Mouse (Mus musculus) erythroblast, embryonic 14.5 days (primary cell): ENCODE results near the gene Fam69a. TPM values are rescaled to one million over a fixed set of nuclear protein-coding genes. Genes with fewer than 3 reads are reported as not detected.

ENCODE experiments used
- H3K27me3 ChIP-seq: 2 replicates; pipeline ENCODE4 v1.6.1; 2012; ENCODE audit warnings: inconsistent platforms; ENCODE audit not compliant: control insufficient read depth
- H3K36me3 ChIP-seq: 2 replicates; pipeline ENCODE4 v1.6.1; 2012; ENCODE audit warnings: mild to moderate bottlenecking, inconsistent platforms; ENCODE audit not compliant: control insufficient read depth
- H3K4me1 ChIP-seq: 2 replicates; pipeline ENCODE4 v1.6.1; 2012; ENCODE audit warnings: inconsistent platforms; ENCODE audit not compliant: control insufficient read depth
- H3K4me3 ChIP-seq: replicated peaks from 2 replicates; pipeline ENCODE3; 2012; ENCODE audit warnings: moderate library complexity, mild to moderate bottlenecking, inconsistent platforms
- H3K9me3 ChIP-seq: 2 replicates; pipeline ENCODE4 v1.6.1; 2012; ENCODE audit warnings: low read length, inconsistent platforms, mixed read lengths; ENCODE audit not compliant: control insufficient read depth
- GATA1 ChIP-seq: IDR thresholded peaks from 2 replicates; pipeline ENCODE4 v1.6.1; 2012; ENCODE audit warnings: low read length, inconsistent platforms, mixed read lengths
- TAL1 ChIP-seq: IDR thresholded peaks from 3 replicates; pipeline ENCODE4 v1.6.1; 2012; ENCODE audit warnings: low read length, inconsistent platforms, mixed read lengths
- polyA plus RNA-seq: library from polyadenylated mRNA; stranded (reverse); fragments of >175 nt; gene quantifications from 2 replicates; pipeline ENCODE4 v1.2.3, GENCODE M21; 2012

Gene Fam69a
- polyA plus RNA-seq, 1 experiment, result 0.02 TPM

DNA sequence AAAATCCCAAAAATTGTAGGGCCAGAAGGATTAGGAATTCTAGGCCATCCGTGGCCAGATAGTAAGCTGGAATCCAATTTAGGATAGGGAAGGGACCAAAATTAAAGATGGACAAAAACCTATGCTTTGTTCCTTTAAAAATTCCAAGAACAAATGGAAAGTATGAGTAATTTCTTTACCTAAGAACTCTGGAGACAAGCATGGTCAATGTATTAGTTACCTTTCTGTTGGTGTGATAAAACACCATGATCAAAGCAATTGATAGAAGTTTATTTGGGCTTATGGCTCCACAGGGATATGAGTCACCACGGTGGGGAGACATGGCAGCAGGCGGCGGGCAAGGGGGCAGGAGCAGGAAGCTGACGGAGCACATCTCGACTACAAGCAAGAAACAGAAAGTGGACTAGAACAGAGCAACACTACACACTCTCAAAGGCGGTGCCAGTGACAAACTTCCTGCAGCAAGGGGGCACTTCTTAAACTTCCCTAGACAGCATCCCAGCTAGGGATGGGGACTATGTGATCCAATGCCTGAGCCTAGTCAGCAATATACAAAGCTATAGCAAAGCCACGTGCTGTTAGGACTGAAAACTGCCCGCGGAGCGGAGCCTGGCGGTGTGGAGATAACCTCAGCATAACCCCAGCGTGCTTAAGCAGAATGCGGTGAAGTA is 26.2 kb downstream of the Fam69a start:
- peaks cover 64% of the 10 kb centered on the region for H3K4me1 ChIP-seq

DNA sequence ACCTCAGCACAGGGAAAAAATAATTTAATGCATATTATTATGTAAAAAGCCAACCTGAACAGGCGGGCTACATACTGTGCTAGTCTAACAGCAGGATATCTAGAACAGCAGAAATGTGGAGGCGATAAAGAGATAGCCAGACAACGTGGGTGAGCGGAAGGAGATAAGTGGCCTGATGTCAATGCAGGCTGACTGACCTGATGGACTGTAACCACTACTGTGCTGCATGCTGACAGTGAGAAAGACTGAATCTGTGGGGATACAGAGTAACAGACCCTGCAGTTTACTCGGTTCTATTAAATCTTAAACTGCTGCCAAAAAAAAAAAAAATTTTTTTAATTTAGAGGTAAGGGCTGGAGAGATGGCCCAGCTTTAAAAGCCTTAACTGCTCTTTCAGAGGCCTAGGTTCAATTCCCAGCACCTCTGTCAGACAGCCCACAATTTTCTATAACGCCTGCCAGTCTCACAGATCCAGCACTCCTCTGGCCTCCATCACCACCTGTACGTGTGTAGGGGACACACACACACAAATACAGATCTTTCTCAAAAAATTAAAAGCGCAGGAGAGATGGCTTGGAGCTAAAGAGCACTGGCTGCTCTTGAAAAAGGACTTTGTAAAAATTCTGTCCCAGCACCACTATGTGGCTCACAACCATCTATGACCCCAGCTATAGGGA is 27.1 kb downstream of the Fam69a start:
- peaks cover 55% of the 10 kb centered on the region for H3K4me1 ChIP-seq
- H3K9me3 ChIP-seq, result no peaks in the 10 kb centered on the region
- peak; percentile 78 for TF ChIP-seq TAL1
- TF ChIP-seq GATA1, result peak; percentile 86
- no peaks in the 10 kb centered on the region for H3K36me3 ChIP-seq
- peak overlapping the region; percentile 21 for H3K4me3 ChIP-seq
- H3K27me3 ChIP-seq, result no peaks in the 10 kb centered on the region

More for the DNA sequence above, 26.2 kb downstream of the Fam69a start:
- peak; percentile 25; the same call in 1 of the 2 replicates for TF ChIP-seq GATA1
- TF ChIP-seq TAL1, result peak; percentile 36; the same call in 2 of the 3 replicates
- no peaks in the 10 kb centered on the region for H3K9me3 ChIP-seq
- H3K4me3 ChIP-seq, result peak overlapping the region; percentile 62
- no peaks in the 10 kb centered on the region for H3K27me3 ChIP-seq
- no peaks in the 10 kb centered on the region for H3K36me3 ChIP-seq

DNA sequence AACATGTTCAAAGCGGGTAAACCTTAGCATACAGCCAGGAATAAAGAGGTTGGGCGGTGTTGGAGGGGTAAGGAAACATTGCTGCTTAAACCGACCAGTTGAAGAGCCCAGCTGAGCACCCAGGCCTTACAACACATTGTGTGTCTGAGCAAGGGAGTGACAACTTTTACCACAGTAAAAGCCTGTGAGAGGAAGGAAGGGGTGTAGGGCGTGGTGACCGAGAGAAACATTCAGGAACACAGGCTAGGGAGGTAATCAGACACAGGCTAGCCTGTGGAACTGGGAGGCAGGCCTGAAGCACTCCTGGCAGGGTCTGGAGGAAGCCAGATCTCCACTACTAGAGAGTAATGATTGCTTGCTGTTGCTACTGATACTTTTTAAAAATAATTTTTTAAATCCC is 36.2 kb downstream of the Fam69a start:
- H3K27me3 ChIP-seq, result no peaks in the 10 kb centered on the region
- H3K36me3 ChIP-seq, result no peaks in the 10 kb centered on the region
- H3K9me3 ChIP-seq, result no peaks in the 10 kb centered on the region
- H3K4me3 ChIP-seq, result no peak overlapping the region
- TF ChIP-seq GATA1 (no peak), TAL1 (no peak)
- peaks cover 17% of the 10 kb centered on the region for H3K4me1 ChIP-seq

DNA sequence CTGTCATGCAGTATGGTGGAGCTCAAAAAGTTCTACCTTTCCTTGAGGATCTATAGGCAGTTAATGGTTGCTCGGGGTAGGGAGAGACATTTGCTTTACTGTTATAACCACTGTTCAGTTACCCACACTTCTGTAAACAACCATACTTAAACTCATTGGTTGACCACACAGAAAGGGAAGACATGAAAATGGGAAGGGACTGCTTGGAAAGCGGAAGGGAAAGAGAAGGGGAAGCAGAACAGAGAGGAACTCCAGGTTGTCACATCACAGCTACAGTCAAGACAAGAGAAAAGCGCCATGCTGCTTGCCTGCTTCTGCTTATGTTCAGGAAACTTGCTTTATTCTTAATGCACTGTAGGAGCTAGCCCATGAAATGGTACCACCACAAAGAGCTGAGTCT is 37.3 kb downstream of the Fam69a start:
- H3K4me1 ChIP-seq, result peaks cover 17% of the 10 kb centered on the region
- no peak overlapping the region for H3K4me3 ChIP-seq
- H3K36me3 ChIP-seq, result no peaks in the 10 kb centered on the region
- H3K27me3 ChIP-seq, result no peaks in the 10 kb centered on the region
- no peak for TF ChIP-seq TAL1
- no peak for TF ChIP-seq GATA1
- no peaks in the 10 kb centered on the region for H3K9me3 ChIP-seq

DNA sequence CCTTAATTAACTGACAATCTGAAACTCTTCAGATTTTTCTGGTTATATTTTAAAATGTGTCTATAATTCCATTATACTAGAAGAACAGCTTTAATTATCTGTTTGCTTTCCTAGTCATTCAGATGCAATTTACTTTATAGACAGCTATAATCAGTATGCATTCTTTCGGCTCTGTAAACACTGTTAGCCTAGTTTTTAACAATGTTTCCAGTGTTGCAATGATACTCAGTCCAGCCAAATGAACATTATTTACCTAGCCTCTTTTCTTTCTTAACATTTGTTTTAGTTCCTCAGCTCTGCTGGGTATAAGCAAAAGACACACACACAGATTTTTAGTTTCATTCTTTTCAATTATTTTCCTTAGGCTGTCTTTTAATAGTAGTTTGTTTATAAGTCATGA is 38.0 kb downstream of the Fam69a start:
- no peak for TF ChIP-seq GATA1
- TF ChIP-seq TAL1, result no peak
- Histone ChIP-seq H3K36me3 (no peaks in the 10 kb centered on the region), H3K9me3 (no peaks in the 10 kb centered on the region), H3K4me1 (peaks cover 20% of the 10 kb centered on the region), H3K4me3 (no peak overlapping the region), H3K27me3 (no peaks in the 10 kb centered on the region)

DNA sequence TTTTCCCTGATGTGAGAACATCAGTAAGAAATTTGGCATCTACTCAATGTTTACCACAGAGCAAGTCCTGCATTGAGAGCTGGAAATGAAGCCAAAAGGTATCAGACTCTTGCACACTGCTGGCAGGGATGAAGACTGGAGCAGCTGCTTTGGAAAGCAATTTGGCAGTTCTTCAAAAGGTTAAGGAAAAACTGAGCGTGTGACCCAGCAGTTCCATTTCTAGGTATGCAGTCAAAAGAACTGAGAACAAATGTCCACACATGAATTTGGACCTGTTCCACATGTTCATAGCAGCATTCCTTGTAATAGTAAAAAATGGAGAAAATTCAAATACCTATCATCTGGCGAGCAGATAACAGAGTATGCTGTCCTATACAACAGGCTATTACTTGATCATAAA is 39.3 kb downstream of the Fam69a start:
- TF ChIP-seq TAL1 (no peak), GATA1 (no peak)

DNA sequence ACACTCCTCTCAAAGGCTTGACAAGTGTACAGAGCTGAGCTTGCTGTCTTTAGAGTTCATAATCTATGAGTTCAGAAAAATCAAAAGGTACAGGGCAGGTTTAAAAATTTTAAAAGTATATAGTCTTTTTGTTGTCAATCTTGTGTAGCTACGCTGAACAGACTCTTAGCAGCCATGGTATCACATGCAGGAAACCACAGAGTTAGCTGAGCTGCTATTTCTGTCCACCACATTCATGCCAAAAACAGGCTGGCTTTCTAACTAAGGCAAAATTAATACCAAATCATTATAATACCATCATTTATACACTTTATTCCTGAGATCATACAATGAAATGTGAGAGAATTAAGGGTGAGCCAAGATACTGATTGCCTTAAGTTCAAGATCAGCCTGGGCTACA is 40.4 kb downstream of the Fam69a start:
- no peaks in the 10 kb centered on the region for H3K36me3 ChIP-seq
- TF ChIP-seq TAL1, result no peak
- no peak for TF ChIP-seq GATA1
- H3K9me3 ChIP-seq, result no peaks in the 10 kb centered on the region
- H3K4me3 ChIP-seq, result no peak overlapping the region
- no peaks in the 10 kb centered on the region for H3K27me3 ChIP-seq
- H3K4me1 ChIP-seq, result peaks cover 18% of the 10 kb centered on the region

More for the DNA sequence above, 39.3 kb downstream of the Fam69a start:
- Histone ChIP-seq H3K4me3 (no peak overlapping the region), H3K36me3 (no peaks in the 10 kb centered on the region), H3K9me3 (no peaks in the 10 kb centered on the region), H3K4me1 (peaks cover 19% of the 10 kb centered on the region), H3K27me3 (no peaks in the 10 kb centered on the region)

DNA sequence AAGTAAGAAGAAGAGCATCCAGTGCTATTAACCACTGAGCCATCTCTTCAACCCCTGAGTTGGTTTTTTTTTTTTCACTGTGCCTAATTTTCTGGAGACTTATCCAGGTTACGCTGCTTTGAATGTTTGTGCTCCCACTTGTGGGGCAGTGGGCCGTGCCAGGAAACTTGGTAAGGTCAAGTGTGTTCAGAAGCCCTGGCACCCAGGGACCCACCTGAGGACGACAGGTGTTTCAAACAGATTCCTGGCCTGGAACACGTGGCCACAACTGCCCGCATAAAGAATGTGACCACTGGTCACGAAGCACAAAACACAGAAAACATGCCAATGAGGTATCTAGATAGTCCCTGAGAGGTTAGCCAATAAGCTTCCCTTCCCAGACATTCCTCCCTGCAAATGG is 43.4 kb downstream of the Fam69a start:
- TF ChIP-seq GATA1, result no peak
- no peaks in the 10 kb centered on the region for H3K9me3 ChIP-seq
- peaks cover 8% of the 10 kb centered on the region for H3K4me1 ChIP-seq
- H3K27me3 ChIP-seq, result no peaks in the 10 kb centered on the region
- no peaks in the 10 kb centered on the region for H3K36me3 ChIP-seq
- H3K4me3 ChIP-seq, result no peak overlapping the region

DNA sequence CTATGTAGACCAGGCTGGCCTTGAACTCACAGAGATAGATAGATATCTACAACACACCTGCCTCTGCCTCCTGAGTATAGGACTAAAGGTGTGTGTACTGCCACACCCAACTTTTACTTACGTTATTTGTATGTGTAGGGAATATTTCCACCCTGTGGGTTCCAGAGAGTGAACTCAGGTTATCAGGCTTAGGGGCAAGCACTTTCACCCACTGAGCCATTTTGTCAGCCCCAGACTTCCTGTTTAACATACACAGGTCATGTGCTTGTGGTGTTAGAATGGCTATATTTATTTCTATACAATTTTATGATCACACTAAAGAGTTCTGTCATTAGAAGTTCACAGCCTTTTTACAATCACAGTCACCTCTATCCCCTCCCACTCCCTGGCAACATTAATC is 43.9 kb downstream of the Fam69a start:
- Histone ChIP-seq H3K27me3 (no peaks in the 10 kb centered on the region), H3K36me3 (no peaks in the 10 kb centered on the region), H3K4me3 (no peak overlapping the region), H3K4me1 (peaks cover 8% of the 10 kb centered on the region), H3K9me3 (no peaks in the 10 kb centered on the region)
- no peak for TF ChIP-seq GATA1
- no peak for TF ChIP-seq TAL1
